Mouse (Mus musculus) stomach, postnatal 0 days (tissue): Measurements from ENCODE around the gene Lpar6. TPM values are rescaled to one million over a fixed set of nuclear protein-coding genes. Genes with fewer than 3 reads are reported as not detected.

Experiments
- ATAC-seq: fragments of 200-750 bp; cut with Nextera tagmentation; 2 replicates; pipeline ENCODE4 v1.8.0; 2017; ENCODE audit not compliant: low FRiP score, low TSS enrichment
- DNase-seq: peaks from one replicate; pipeline ENCODE4 v3.0.0-alpha.2; 2016; ENCODE audit warnings: low spot score
- H3K27ac ChIP-seq: fragments of 300-500 bp; sonication (generic); replicated peaks from 2 replicates; pipeline ENCODE4 v1.5.1; 2014; ENCODE audit warnings: mild to moderate bottlenecking, control low read depth
- H3K27me3 ChIP-seq: fragments of 300-500 bp; sonication (generic); 2 replicates; pipeline ENCODE4 v1.6.1; 2014; ENCODE audit warnings: low read length; ENCODE audit not compliant: control insufficient read depth, insufficient read depth
- H3K36me3 ChIP-seq: fragments of 300-500 bp; sonication (generic); 2 replicates; pipeline ENCODE4 v1.6.1; 2014; ENCODE audit warnings: low read length, mixed read lengths; ENCODE audit not compliant: control insufficient read depth, insufficient read depth
- H3K4me1 ChIP-seq: fragments of 300-500 bp; sonication (generic); replicated peaks from 2 replicates; pipeline ENCODE4 v1.6.1; 2014; ENCODE audit warnings: antibody characterized with exemption; ENCODE audit not compliant: control insufficient read depth, insufficient read depth
- H3K4me2 ChIP-seq: fragments of 300-500 bp; sonication (generic); replicated peaks from 2 replicates; pipeline ENCODE4 v1.6.1; 2014; ENCODE audit warnings: low read depth, mild to moderate bottlenecking, control low read depth, moderate library complexity
- H3K4me3 ChIP-seq: fragments of 300-500 bp; sonication (generic); 2 replicates; pipeline ENCODE4 v1.5.1; 2014; ENCODE audit warnings: low read depth, low read length, control low read depth
- H3K9ac ChIP-seq: fragments of 300-500 bp; sonication (generic); 2 replicates; pipeline ENCODE4 v1.6.1; 2014; ENCODE audit warnings: mild to moderate bottlenecking, low read length, control low read depth, mixed read lengths
- H3K9me3 ChIP-seq: fragments of 300-500 bp; sonication (generic); 2 replicates; pipeline ENCODE4 v1.6.1; 2016; ENCODE audit warnings: low read length; ENCODE audit not compliant: control insufficient read depth
- CTCF ChIP-seq: IDR thresholded peaks from 2 replicates; pipeline ENCODE4 v1.5.1; 2016; ENCODE audit warnings: antibody characterized with exemption, low read depth, mild to moderate bottlenecking, moderate library complexity
- EP300 ChIP-seq: optimal IDR thresholded peaks from 2 replicates; pipeline ENCODE3; 2016; ENCODE audit warnings: antibody characterized with exemption
- WGBS: fragments of 180-500 bp; shearing (Covaris S2); extraction: QIAGEN DNeasy Blood & Tissue Kit; methylation state at CpG from one replicate; pipeline ENCODE4 v1.1.7; 2014; 5-methylcytosine and 5-hydroxymethylcytosine counted together
- polyA plus RNA-seq: library from polyadenylated mRNA; unstranded; fragments of >200 nt; fragmentation: Nextera tagmentation; extraction: Ambion mirVana; gene quantifications from 2 replicates; pipeline ENCODE4 v1.2.1, GENCODE M21; 2015

Gene Lpar6
- 12.2 and 12.4 TPM in 2 replicates for polyA plus RNA-seq

GRCm38 (mm10) chr14:73237848-73238321 lies at the start of gene Lpar6:
Lpar6 (plus strand) TSS chr14:73237895.
- H3K4me1 ChIP-seq, result peaks cover 3% of the 10 kb centered on the region
- no peaks in the 10 kb centered on the region for H3K27me3 ChIP-seq
- ATAC-seq (peak; percentile 92), DNase-seq (peak; percentile 65)
- TF ChIP-seq EP300 (no peak), CTCF (no peak)
- H3K9me3 ChIP-seq, result no peaks in the 10 kb centered on the region
- H3K9ac ChIP-seq, result peak within 1 kb of the TSS; percentile 70
- peak within 1 kb of the TSS; percentile 54 for H3K4me3 ChIP-seq
- WGBS, result under 1% methylated on average over 19 of the region's 19 CpGs
- no peaks in the 10 kb centered on the region for H3K36me3 ChIP-seq
- H3K4me2 ChIP-seq, result peak within 1 kb of the TSS; percentile 63
- H3K27ac ChIP-seq, result peak within 1 kb of the TSS; percentile 90

- WGBS, result 68% methylated on average over 5 of the region's 5 CpGs
- Histone ChIP-seq H3K36me3 (peaks cover 8% of the 10 kb centered on the region; the same call in 1 of the 2 replicates), H3K4me2 (no peak overlapping the region), H3K27me3 (no peaks in the 10 kb centered on the region), H3K9me3 (no peaks in the 10 kb centered on the region), H3K4me3 (no peak overlapping the region), H3K4me1 (no peaks in the 10 kb centered on the region), H3K27ac (no peak overlapping the region), H3K9ac (no peak overlapping the region)
- no peak for ATAC-seq
- DNase-seq, result no peak
- TF ChIP-seq EP300 (no peak), CTCF (no peak)
Measured at GRCm38 (mm10) chr14:73199058-73199457, 38.6 kb upstream of the Lpar6 start.

DNA sequence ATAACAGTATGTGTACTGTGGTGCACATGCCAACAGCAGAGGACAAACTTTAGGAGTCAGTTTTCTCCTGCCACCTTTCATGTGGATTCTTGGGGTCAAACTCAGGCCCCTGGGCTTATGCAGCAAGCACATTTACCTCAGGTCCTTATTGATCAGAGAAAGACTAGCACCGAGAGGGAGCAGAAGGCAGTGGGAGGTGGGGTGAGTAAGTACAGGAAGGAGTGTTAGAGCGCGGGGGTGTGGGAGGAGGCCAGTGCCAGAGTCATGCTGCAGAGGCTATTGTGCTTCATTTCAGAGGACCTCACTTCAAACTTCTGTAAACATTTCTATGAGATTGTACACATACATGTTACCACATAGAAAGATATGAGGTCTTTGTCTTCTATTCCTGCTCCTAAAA lies 36.2 kb upstream of the Lpar6 start:
- 54% methylated on average over 3 of the region's 3 CpGs for WGBS
- TF ChIP-seq EP300, result no peak
- Histone ChIP-seq H3K9me3 (no peaks in the 10 kb centered on the region), H3K4me2 (no peak overlapping the region), H3K27me3 (no peaks in the 10 kb centered on the region), H3K36me3 (peaks cover 8% of the 10 kb centered on the region; the same call in 1 of the 2 replicates), H3K4me3 (no peak overlapping the region), H3K4me1 (no peaks in the 10 kb centered on the region), H3K27ac (no peak overlapping the region), H3K9ac (no peak overlapping the region)
- peak; percentile 19 for DNase-seq
- 0 out of 2 replicates have a peak, but pooled peaks have one; percentile 45 for ATAC-seq

DNA sequence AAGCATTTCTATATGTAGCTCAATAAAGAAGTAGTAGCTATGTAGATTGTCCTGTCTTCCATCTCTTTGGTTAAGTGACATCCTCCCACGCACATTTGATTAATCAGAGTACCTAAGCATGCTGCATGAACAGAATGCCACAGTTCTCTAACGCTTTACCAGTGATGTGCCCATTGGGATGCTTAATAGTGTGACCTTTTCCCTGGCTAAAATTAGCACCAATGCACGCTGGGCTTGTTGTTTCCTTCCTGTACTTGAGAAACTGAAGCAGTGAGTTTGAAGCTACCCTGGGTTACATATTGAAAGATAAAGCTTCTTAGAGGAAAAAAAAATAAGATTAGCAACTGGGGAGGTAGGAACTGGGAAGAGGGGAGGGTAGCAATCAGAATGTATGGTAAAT lies 33.7 kb upstream of the Lpar6 start:
- H3K27ac ChIP-seq, result no peak overlapping the region
- no peaks in the 10 kb centered on the region for H3K27me3 ChIP-seq
- H3K9ac ChIP-seq, result no peak overlapping the region
- H3K36me3 ChIP-seq, result no peaks in the 10 kb centered on the region
- H3K9me3 ChIP-seq, result no peaks in the 10 kb centered on the region
- H3K4me2 ChIP-seq, result no peak overlapping the region
- WGBS, result 67% methylated on average over 3 of the region's 3 CpGs
- no peaks in the 10 kb centered on the region for H3K4me1 ChIP-seq
- no peak overlapping the region for H3K4me3 ChIP-seq
- ATAC-seq (no peak), DNase-seq (no peak)
- no peak for TF ChIP-seq EP300
- no peak for TF ChIP-seq CTCF

- Histone ChIP-seq H3K4me1 (no peaks in the 10 kb centered on the region), H3K27ac (no peak overlapping the region), H3K9ac (no peak overlapping the region), H3K27me3 (no peaks in the 10 kb centered on the region), H3K4me2 (no peak overlapping the region), H3K36me3 (no peaks in the 10 kb centered on the region), H3K4me3 (no peak overlapping the region), H3K9me3 (no peaks in the 10 kb centered on the region)
- DNase-seq (no peak), ATAC-seq (no peak)
- TF ChIP-seq CTCF (no peak), EP300 (no peak)
Measured at GRCm38 (mm10) chr14:73209262-73209661, 28.4 kb upstream of the Lpar6 start.

DNA sequence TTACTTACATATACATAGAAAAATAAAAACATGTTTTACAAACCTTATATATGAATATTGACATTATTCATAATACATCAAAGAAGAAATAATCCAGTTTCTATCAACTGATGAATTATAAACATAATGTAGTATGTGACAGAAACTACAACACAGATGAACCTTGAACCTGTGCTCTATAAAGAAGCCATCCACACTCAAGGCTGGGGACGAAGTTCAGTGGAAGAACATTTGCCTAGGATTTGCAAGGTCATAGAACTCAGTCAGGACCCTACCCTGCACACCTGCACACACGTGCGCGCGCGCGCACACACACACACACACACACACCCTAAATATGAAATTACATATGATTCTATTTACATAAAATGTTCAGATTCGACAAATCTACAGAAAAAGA lies 27.5 kb upstream of the Lpar6 start:
- no peaks in the 10 kb centered on the region for H3K4me1 ChIP-seq
- H3K27me3 ChIP-seq, result no peaks in the 10 kb centered on the region
- H3K4me3 ChIP-seq, result no peak overlapping the region
- TF ChIP-seq EP300 (no peak), CTCF (no peak)
- no peaks in the 10 kb centered on the region for H3K36me3 ChIP-seq
- H3K27ac ChIP-seq, result no peak overlapping the region
- ATAC-seq (no peak), DNase-seq (no peak)
- H3K9ac ChIP-seq, result no peak overlapping the region
- 90% methylated on average over 8 of the region's 8 CpGs for WGBS
- H3K4me2 ChIP-seq, result no peak overlapping the region
- no peaks in the 10 kb centered on the region for H3K9me3 ChIP-seq
